8 mouse cellular contexts compared by ENCODE assay signal in the genomic region with DNA sequence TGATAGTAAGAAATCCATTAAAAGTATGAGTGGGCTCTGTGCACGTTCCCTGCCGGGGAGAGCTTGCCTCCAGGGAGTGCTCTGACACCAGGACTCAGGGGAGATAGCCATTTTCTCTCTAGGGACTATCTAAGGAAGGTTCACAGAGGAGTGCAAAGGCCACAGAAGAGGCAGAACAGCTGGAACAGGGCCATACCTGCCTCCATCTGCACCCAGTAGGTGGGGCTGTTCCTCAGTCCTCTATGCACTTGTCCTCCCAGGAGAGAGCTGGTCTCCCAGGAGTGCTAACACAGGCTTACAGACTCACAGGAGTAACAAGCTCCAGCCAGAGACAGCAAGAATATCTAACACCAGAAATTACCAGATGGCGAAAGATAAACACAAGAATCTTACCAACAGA.
DNase-seq lines count a peak whose midpoint lies in the region.

No protein-coding gene starts in this region.

- peak; percentile 11 for DNase-seq in embryo, embryonic 10 days (ENCODE audit: low spot score)
- no peak for DNase-seq in embryo, embryonic 11 days
- DNase-seq in A20 (ENCODE audit: low read depth, low spot score), result peak; percentile 66
- peak; percentile 30 to 34 for DNase-seq in cerebellum, adult 18-20 months
- peak; percentile 6 for DNase-seq in heart, postnatal 25 days (ENCODE audit: low spot score)
- peak; percentile 31 to 34 for DNase-seq in lung, adult 18-20 months
- DNase-seq in testis, postnatal 10 days (ENCODE audit: low spot score), result peak; percentile 49
- DNase-seq in yolk sac, embryonic 10.5 days (ENCODE audit: low spot score), result no peak

- intact Hi-C loops in heart, postnatal 25 days (cut with DNase I), result no loop called here

Comparison
In these comparisons a context has a peak if more than half of its experiments do, and no peak if none do; other contexts are left out.
1. DNase-seq: peak in embryo, embryonic 10 days (single experiment), A20 (single experiment), cerebellum, adult 18-20 months (2 of 2), heart, postnatal 25 days (single experiment), lung, adult 18-20 months (2 of 2) and testis, postnatal 10 days (single experiment); none in embryo, embryonic 11 days (single experiment) and yolk sac, embryonic 10.5 days (single experiment).